Mouse (Mus musculus) bone marrow, adult 2 months (tissue): ENCODE results near the gene Sinhcaf.

Experiments
- CTCF ChIP-seq: fragments of 200-500 bp; IDR thresholded peaks from 2 replicates; pipeline ENCODE4 v1.5.1; 2011; ENCODE audit warnings: low read length, control low read depth; ENCODE audit not compliant: control insufficient read depth, insufficient read depth
- POLR2A ChIP-seq: fragments of 200-500 bp; IDR thresholded peaks from 2 replicates; pipeline ENCODE4 v1.6.1; 2011; ENCODE audit warnings: low read depth, mild to moderate bottlenecking, control low read depth, low read length, borderline replicate concordance; ENCODE audit not compliant: control insufficient read depth

- TF ChIP-seq POLR2A: no peak
- TF ChIP-seq CTCF: no peak
These were observed 11.2 kb downstream of the Sinhcaf start for GRCm38 (mm10) chr6:148934961-148935590.
